Mouse (Mus musculus) megakaryocyte, embryonic 14.5 days (primary cell): ENCODE data around the gene Syt13. TPM values are rescaled to one million over a fixed set of nuclear protein-coding genes. Genes with fewer than 3 reads are reported as not detected.

Experiments
- H3K27me3 ChIP-seq: replicated peaks from 2 replicates; pipeline ENCODE3; 2012; ENCODE audit warnings: inconsistent platforms
- H3K36me3 ChIP-seq: replicated peaks from 2 replicates; pipeline ENCODE3; 2012; ENCODE audit warnings: low read length, inconsistent platforms, mixed read lengths
- H3K4me1 ChIP-seq: 2 replicates; pipeline ENCODE4 v1.6.1; 2012; ENCODE audit warnings: inconsistent platforms
- H3K4me3 ChIP-seq: replicated peaks from 2 replicates; pipeline ENCODE3; 2012; ENCODE audit warnings: moderate library complexity, mild to moderate bottlenecking, inconsistent platforms
- H3K9me3 ChIP-seq: 2 replicates; pipeline ENCODE4 v1.6.1; 2012; ENCODE audit warnings: inconsistent platforms
- FLI1 ChIP-seq: IDR thresholded peaks from 2 replicates; pipeline ENCODE4 v1.6.1; 2012; ENCODE audit warnings: low read length, inconsistent platforms, mixed read lengths
- GATA1 ChIP-seq: IDR thresholded peaks from 3 replicates; pipeline ENCODE4 v1.6.1; 2012; ENCODE audit warnings: mixed read lengths, low read length, inconsistent platforms, borderline replicate concordance
- polyA plus RNA-seq: library from polyadenylated mRNA; stranded (reverse); fragments of >175 nt; gene quantifications from 2 replicates; pipeline ENCODE4 v1.2.3, GENCODE M21; 2012; ENCODE audit warnings: low replicate concordance; ENCODE audit not compliant: insufficient read depth

Gene Syt13
- polyA plus RNA-seq, 1 experiment: 39.6 TPM

DNA sequence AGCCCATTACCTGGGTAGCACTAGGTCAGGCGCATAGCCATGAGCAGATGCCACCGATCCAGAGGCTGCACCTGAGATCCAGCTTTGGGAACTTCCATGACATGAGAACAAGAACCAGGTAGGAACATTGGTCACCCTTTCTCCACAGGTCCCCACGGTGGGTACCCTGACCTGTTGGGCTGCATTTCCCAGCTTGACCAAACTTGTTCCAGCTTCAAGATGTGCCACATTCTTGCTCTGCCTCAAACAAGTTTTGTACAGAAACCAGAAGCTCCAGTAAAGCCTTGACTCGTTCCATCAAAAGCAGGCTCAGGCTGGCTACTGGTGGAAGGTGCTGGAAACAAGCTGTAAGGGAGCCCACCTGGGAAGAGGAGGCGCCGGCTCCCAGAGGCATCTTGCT, 29.9 kb upstream of the Syt13 start:
- Histone ChIP-seq H3K27me3 (peaks cover 67% of the 10 kb centered on the region), H3K4me3 (no peak overlapping the region), H3K4me1 (peaks cover 11% of the 10 kb centered on the region), H3K9me3 (no peaks in the 10 kb centered on the region), H3K36me3 (no peaks in the 10 kb centered on the region)
- no peak for TF ChIP-seq GATA1
- TF ChIP-seq FLI1: no peak

DNA sequence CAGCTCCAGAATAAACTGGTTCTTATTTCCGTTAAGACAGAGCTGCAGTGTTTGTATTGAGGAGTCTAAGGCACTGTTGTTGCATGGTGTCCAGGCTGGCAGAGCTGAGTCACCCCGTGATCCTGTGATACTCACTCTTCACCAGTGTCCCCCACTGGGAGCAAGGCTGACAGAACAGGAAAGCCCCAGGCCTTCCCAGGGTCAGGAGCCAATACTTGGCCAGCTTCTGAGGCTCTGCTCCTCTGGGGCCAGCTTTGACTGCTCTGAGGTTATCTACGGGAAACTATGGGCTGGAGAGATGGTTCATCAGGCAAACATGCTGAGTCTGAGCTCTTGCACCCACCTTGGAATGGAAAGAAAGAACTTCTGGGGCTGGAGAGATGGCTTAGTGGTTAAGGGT, 28.0 kb upstream of the Syt13 start:
- no peak for TF ChIP-seq FLI1
- no peak for TF ChIP-seq GATA1

DNA sequence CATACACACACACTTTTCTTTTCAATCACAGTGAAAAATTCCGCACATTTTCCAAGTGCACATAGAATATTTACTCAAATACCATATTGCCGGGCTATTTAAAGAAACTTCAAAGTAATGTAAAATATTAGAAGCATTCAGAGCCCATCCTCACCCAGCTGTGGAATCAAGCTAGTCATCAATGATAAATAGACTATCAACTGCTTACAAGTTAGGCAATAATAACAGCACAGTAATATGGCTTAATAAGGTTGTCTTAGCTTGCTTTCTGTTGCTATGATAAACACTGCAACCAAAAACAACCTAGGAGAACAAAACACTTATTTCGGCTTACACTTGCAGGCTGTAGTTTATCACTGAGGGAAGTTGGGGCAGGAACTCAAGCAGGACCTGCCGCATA, 22.4 kb upstream of the Syt13 start:
- no peaks in the 10 kb centered on the region for H3K36me3 ChIP-seq
- TF ChIP-seq FLI1 (no peak), GATA1 (no peak)
- H3K4me3 ChIP-seq: no peak overlapping the region
- H3K9me3 ChIP-seq: no peaks in the 10 kb centered on the region
- peaks cover 2% of the 10 kb centered on the region; the same call in 1 of the 2 replicates for H3K4me1 ChIP-seq
- peaks cover 62% of the 10 kb centered on the region for H3K27me3 ChIP-seq

More for the DNA sequence above, 28.0 kb upstream of the Syt13 start:
- no peak overlapping the region for H3K4me3 ChIP-seq
- H3K9me3 ChIP-seq: no peaks in the 10 kb centered on the region
- peaks cover 11% of the 10 kb centered on the region for H3K4me1 ChIP-seq
- no peaks in the 10 kb centered on the region for H3K36me3 ChIP-seq
- peaks cover 67% of the 10 kb centered on the region for H3K27me3 ChIP-seq

DNA sequence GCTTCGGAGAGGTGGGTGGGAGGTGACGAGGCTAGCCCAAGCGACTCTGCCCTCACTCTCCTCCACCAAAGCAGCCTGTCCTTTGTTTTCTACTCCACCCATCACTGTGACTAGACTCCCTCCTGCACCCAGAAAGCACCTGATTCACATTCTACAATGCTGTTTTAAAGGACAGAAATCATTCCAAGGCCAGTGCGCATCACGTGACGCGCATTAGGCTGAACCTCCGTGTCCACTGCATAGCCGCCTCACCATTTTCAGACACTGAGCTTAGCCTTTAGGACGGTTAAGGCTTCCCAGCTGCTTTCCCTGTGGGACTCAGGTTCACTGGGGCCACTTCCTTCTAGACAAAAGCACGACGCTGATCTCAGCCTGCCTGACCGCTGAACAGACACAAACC, 11.2 kb upstream of the Syt13 start:
- TF ChIP-seq GATA1 (no peak), FLI1 (no peak)

DNA sequence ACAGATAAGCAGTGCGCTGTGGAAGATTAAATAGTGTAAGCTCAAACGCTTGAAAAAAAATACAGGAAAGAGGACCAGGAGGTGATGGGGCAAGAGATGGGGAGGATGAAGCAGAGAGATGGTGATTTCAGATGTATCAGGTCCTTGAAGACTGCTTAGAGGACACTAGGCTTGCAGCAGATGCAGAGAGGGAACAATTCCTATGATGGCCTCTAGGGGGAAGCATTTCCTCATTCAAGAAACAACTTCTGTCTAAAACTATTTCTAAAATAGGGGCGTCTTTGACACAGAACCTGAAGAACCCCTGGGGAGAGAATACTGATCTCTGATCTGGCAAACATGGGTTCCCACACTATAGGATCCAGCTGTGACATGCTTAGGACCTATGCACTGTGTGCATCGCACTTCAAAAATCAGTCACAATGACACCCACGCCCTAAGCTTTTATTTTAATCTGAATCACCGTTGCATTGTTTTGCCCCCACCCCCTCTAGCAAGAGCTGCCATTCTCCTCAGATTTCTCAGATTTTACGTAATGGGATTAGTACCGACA, 10.5 kb upstream of the Syt13 start:
- Histone ChIP-seq H3K9me3 (peaks cover 11% of the 10 kb centered on the region), H3K36me3 (no peaks in the 10 kb centered on the region), H3K4me3 (peak overlapping the region; percentile 38), H3K4me1 (peaks cover 57% of the 10 kb centered on the region), H3K27me3 (peaks cover 33% of the 10 kb centered on the region)
- TF ChIP-seq FLI1 (no peak), GATA1 (no peak; the same call in 2 of the 3 replicates)

More for the DNA sequence above, 11.2 kb upstream of the Syt13 start:
- Histone ChIP-seq H3K36me3 (no peaks in the 10 kb centered on the region), H3K4me3 (no peak overlapping the region), H3K27me3 (peaks cover 40% of the 10 kb centered on the region), H3K9me3 (peaks cover 17% of the 10 kb centered on the region), H3K4me1 (peaks cover 54% of the 10 kb centered on the region)

DNA sequence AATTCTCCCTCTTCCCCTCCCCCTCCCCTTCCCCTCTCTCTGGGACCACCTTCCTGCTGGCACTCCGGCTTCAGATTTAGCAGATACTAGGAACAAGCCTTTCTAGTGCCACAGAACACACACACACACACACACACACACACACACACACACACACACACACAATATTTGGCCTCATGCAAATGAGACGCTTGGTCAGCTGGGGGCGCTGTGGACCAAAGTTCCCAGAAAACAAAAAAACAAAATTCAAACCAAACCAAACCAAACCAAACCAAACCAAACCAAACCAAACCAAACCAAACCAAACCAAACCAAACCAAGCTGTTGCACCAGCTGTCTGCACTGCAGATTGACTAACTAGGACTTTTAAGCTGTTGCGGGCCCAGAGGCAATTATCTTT, 4.5 kb upstream of the Syt13 start:
- TF ChIP-seq GATA1 (no peak), FLI1 (no peak)
- Histone ChIP-seq H3K4me3 (no peak overlapping the region), H3K4me1 (peaks cover 83% of the 10 kb centered on the region), H3K9me3 (peaks cover 11% of the 10 kb centered on the region), H3K36me3 (peaks cover 7% of the 10 kb centered on the region), H3K27me3 (peaks cover 30% of the 10 kb centered on the region)

DNA sequence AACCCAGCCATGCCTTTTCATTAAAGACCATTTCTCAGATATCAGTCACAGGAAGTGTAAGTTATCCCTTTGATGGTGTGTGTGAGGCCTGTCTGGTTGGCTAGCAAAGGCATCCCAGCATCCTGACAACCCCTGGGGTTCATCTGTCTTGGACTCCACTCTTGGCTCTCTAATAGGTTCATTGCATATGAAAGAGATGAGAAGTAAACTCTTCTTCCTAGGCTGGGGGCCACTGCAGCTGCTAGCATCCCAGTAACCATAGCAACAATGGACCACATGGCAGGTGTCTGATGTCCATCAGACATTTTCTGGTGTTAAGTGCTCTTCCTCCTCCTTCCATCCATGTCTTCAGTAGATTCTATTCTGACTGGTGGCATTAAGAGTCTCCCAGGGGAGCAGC, 2.6 kb upstream of the Syt13 start:
- H3K36me3 ChIP-seq: peaks cover 12% of the 10 kb centered on the region
- peaks cover 48% of the 10 kb centered on the region for H3K27me3 ChIP-seq
- no peak overlapping the region for H3K4me3 ChIP-seq

DNA sequence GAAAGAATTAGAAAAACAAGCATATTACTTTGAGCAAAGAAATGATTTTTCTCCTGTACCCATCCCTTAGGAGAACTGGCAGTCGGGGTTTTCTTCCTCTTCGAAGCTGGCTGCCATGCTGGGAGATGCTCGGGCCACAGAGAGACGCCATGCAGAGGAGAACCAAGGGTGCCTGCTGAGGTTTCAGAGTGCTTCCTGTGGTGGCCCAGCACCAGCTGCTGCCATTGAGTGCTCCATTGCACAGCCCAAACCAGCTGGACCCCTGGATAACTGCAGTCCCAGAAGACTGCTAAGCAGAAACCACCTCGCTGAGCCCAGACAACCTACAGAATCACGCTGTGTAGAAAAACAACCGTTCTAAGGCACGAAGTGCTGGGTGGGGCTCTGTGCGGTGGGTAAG, 1.6 kb upstream of the Syt13 start:
- H3K9me3 ChIP-seq: peaks cover 11% of the 10 kb centered on the region
- H3K27me3 ChIP-seq: peaks cover 57% of the 10 kb centered on the region
- H3K4me1 ChIP-seq: peaks cover 78% of the 10 kb centered on the region
- peaks cover 20% of the 10 kb centered on the region for H3K36me3 ChIP-seq
- peak overlapping the region; percentile 68 for H3K4me3 ChIP-seq
- no peak for TF ChIP-seq FLI1
- TF ChIP-seq GATA1: no peak

More for the DNA sequence above, 2.6 kb upstream of the Syt13 start:
- Histone ChIP-seq H3K9me3 (peaks cover 11% of the 10 kb centered on the region), H3K4me1 (peaks cover 82% of the 10 kb centered on the region)
- no peak for TF ChIP-seq FLI1
- no peak for TF ChIP-seq GATA1

DNA sequence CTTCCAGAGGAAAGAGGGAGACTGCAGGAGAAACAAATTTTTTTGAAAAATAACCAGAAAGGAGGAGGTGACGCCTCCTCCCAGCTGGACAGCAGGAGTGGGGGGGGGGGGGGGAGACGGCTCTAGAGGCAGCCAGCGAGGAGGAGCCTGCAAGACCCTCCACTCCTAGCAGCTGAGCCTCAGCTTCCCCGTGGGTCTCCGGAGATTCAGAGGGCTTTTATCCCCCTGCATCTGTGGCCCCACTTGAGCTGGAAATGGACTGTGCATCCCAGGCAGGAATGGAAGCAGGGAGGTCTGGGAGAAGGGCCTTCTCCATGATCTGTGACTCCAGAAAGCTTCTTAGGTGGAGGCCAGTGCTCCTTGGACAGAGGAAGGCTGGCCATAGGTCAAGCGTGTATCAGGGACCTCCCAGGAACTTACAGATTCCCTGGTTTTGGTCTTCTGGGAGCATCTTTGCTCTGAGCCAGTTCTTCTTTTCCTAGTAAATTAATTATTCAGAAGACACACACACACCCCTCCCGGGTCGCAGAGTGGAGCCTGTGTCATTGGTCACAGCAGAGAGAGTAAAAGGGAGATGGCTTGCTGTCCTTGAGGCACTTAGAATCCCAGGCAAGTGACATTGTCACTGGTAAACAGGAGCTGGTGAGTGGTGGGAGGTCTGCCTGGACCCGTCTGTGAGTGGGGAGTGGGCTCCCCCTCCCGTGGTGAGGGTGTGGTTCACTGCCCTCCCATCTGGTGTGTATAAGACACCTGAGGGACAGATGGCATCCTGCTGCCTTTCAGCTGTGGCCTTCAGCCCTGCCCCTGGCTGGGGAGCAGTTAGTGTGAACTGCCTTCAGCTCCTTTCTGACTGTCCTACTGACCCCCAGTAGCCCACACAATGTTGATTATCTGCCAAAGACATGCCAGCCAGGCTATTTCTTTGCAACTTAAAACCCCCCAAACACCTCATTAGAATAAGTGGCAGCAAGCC, 1.0 kb downstream of the Syt13 start:
- Histone ChIP-seq H3K4me3 (peak overlapping the region; percentile 97), H3K9me3 (peaks cover 19% of the 10 kb centered on the region), H3K27me3 (peaks cover 82% of the 10 kb centered on the region), H3K36me3 (peaks cover 41% of the 10 kb centered on the region), H3K4me1 (peaks cover 74% of the 10 kb centered on the region)
- TF ChIP-seq GATA1: no peak
